Mouse (Mus musculus) right cerebral cortex, postnatal 4 days (tissue): ENCODE results near the gene Ksr2.

Experiments used
- DNase-seq: peaks from one replicate; pipeline ENCODE4 v3.0.0-alpha.2; 2022

Gene Ksr2

DNA sequence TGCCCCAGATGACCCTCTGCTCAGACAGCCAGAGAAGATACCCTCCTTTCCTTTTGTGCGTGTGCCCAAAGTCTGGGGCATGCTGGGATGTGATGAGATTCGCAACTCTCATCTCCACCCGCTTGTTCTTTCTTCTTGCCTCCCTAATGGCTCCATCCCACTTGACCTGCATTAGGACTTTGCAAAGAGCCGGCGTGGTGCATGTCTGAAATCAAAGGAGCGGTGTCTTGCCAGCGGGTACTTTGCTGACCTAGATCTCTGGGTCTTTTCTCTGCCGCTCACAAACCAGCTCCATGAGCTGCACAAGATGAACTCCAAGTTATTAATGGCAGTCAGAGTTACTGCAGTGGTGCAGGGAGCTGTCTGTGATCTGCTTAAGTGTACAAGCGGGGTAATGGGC is 290.6 kb downstream of the Ksr2 start:
- DNase-seq: no peak

GRCm38 (mm10) chr5:117706633-117707032 is 292.8 kb downstream of the Ksr2 start:
- no peak for DNase-seq

- no peak for DNase-seq
These were observed 295.5 kb downstream of the Ksr2 start for GRCm38 (mm10) chr5:117709306-117709705.

- DNase-seq: no peak
These were observed 297.8 kb downstream of the Ksr2 start for GRCm38 (mm10) chr5:117711636-117712035.

- DNase-seq: no peak
These were observed 298.4 kb downstream of the Ksr2 start for GRCm38 (mm10) chr5:117712207-117712606.

GRCm38 (mm10) chr5:117717120-117717519 is 303.3 kb downstream of the Ksr2 start:
- no peak for DNase-seq

- no peak for DNase-seq
These were observed 309.5 kb downstream of the Ksr2 start for GRCm38 (mm10) chr5:117723316-117723715.

- no peak for DNase-seq
These were observed 312.7 kb downstream of the Ksr2 start for GRCm38 (mm10) chr5:117726548-117726947.

DNA sequence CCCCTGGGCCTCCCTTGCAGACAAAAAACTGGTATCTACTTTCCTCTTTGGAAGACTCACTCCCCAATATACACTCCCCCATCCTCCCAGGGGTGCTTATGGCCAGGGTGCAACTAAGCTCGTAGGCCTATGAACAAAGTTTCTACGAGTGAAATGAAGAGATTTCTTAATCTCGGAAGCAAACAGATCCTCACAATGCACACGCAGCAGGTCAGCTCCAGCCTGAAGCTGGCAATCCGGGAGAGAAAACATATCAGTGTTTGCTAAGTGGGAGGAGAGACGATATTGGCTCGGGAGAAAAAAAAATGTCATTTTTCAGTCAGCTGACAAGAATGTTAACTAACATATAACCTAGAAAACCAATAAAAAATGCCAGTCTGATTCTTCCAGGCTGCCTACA is 313.3 kb downstream of the Ksr2 start:
- DNase-seq: no peak

- DNase-seq: no peak
These were observed 317.5 kb downstream of the Ksr2 start for GRCm38 (mm10) chr5:117731311-117731710.

DNA sequence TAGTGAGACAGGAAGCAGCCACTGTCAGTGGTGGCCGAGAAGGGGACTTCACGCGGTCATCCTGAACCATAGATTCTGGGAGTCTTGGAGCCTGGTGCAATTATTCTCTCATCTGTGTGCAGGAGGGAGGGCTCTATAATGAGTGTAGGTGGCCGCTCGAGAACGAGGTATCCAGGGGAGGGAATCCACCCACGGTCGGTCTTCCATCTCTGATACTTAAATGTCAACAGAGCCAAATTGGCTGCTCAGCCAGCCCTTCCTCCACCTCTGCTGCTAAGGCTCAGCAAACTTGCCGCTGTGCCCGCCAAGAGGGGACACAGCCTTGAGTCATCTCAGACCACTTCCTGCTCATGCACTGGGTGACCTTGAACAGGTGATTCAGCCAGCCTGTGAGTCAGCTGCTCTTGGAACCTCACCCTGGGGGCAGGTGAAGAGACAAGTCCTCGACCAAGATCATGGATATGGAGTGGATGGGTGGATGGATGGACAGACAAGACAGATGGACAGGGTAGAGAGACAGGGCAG is 330.9 kb downstream of the Ksr2 start:
- no peak for DNase-seq

DNA sequence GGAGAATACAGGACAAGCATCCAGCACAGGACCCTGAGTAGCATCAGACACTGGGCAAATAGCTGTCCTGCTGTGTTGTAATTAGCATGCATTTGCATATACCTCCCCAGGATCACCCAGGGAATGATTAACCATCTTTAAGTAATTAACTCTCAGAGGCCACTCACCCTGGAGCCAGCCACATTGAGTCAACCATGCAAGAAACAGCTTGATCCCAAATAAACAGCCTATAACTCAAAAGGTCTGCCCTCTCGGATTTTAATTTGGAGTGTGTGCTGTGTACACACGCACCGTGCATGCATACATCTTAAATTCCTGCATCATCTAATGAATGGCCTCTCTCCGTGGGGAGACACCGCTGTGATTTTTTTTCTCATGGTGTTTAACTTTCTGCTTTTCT is 335.6 kb downstream of the Ksr2 start:
- no peak for DNase-seq

DNA sequence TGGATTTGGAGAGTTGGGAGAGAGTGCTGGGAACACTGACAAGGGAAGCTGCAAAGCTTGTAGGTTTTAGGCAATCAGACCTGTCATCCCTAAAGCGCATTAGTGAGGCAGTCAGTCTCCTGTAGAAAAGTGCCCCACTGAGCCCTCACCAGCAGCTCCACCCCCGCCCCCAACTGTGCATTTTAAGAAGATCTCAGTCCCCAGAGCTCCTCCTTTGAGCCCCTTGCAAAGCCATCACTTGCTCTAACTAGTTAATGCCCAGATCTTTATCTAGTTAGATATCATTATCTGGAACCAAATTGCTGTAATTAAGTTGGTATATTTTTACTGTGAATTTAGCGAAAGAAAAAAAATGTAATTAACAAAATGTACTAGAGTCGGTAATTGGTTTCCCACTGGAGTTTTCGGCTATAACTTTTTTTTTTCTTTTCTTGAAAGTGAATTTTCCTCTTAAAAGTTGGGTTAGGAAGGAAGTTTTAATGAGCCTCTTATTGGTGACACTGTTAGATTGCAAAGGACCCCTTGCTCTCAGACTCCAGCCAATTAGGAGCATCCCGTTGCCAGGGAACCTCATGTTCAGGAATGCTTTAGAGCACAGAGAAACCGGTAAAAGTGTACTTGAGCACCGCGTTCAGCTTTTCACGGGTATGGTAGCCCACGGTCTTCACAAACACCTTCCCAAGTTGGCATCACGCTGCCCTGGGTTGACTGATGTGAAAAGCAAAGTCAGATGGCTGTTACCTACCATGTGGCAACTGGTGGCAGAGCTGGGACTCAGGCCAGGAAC is 344.1 kb downstream of the Ksr2 start:
- no peak for DNase-seq

GRCm38 (mm10) chr5:117761181-117761832 is 347.5 kb downstream of the Ksr2 start:
- no peak for DNase-seq

- no peak for DNase-seq
These were observed 350.7 kb downstream of the Ksr2 start for GRCm38 (mm10) chr5:117764496-117764895.

- no peak for DNase-seq
These were observed 365.4 kb downstream of the Ksr2 start for GRCm38 (mm10) chr5:117779175-117779574.

DNA sequence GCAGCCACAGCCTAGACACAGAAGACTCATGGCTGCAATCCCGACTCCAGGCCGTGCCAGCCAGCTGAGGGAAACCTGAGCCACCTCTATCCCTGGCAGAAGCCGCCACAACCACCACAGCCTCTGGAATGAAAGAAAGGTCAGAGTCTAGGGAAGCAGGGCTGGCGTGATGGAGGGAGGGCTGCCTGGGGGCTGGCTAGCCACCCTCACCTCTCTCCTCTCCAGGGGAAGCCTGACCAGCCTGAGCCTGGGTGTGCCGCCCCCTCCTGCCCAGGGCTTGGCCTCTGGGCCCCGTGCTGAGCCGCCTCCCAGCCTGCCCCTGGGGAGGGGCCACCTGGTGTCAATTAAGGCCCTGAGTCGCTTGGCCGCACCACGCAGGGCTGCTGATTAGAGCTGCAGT is 366.9 kb downstream of the Ksr2 start, which contains the start of gene Nos1:
Nos1 (plus strand) TSS at position 352 of the 400 bp plus-strand sequence.
- DNase-seq: no peak

GRCm38 (mm10) chr5:117781178-117781577 is 367.4 kb downstream of the Ksr2 start:
- DNase-seq: no peak

DNA sequence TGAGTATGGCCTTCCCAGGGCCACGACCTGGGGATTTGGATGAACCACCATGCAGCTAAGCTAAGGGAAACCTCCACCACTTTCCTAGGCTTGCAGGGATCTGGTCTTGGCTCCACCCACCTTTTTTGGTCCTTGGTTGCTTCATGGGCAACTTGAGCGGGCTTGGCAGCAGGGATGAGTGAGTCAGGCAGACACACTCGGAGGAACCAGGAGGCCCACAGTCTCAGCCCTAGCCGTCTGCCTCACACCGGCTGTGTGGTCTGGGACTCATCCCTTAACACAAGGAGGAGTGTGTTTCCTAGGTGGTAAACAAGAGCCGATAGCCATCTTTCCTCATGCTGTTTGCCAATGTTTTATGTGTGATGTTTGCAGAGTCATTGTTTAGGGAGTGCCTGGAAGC is 376.3 kb downstream of the Ksr2 start:
- no peak for DNase-seq

GRCm38 (mm10) chr5:117791875-117792274 is 378.1 kb downstream of the Ksr2 start:
- DNase-seq: no peak

- no peak for DNase-seq
These were observed 387.0 kb downstream of the Ksr2 start for GRCm38 (mm10) chr5:117800849-117801248.

DNA sequence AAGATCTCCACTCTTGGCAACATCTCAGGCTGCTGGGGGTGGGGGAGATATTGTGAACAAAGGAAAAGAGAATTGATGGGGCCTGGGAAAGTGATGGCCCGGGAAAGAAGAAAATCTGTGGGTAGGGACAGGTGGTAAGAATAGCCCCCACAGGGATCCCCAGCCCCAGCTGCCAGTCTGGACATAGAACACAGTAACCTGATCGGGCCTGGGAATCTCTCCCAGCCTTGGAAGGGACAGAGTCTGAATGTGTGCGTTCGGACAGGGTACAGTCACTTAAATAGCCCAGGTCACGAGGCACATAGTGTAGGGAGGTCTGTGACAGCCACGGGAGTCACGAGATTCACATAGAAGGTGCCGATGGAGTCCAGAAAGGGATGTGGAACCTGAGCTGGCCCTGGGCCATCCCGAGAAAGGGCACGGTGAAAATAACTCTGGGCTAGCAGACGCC is 388.3 kb downstream of the Ksr2 start:
- no peak for DNase-seq

DNA sequence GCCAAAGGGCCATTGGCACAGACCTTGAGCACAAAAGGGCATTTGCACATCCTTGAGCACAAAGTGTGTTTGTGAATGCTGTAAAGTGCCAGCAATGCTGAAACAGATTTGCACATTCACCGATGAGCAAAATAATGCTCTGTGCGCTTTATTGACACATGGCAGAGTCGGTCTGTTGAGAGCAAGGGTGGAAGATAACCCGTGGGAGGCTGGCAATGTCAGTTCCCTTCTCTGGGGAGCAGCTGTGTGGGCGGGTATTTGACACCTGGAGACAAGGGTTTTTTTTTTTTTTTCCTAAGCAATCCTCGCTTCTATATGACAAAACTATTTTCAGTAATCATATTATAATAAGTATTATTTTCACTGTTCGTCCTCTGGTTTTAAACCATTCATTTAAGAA is 389.8 kb downstream of the Ksr2 start:
- DNase-seq: no peak

GRCm38 (mm10) chr5:117810930-117811329 is 397.1 kb downstream of the Ksr2 start:
- no peak for DNase-seq
